Mouse (Mus musculus) forebrain, embryonic 11.5 days (tissue): Measurements from ENCODE around the gene Selenok. TPM values are rescaled to one million over a fixed set of nuclear protein-coding genes. Genes with fewer than 3 reads are reported as not detected.

Experiments
- ATAC-seq: fragments of 200-750 bp; cut with Nextera tagmentation; replicated peaks from 2 replicates; pipeline ENCODE4 v1.8.0; 2017; ENCODE audit warnings: moderate TSS enrichment; ENCODE audit not compliant: low FRiP score
- DNase-seq: peaks from one replicate; pipeline ENCODE4 v3.0.0-alpha.2; 2017; ENCODE audit warnings: low spot score
- H3K27ac ChIP-seq: fragments of 300-500 bp; sonication (generic); 2 replicates; pipeline ENCODE4 v1.5.1; 2014; ENCODE audit warnings: low read depth, low read length
- H3K27me3 ChIP-seq: fragments of 300-500 bp; sonication (generic); 2 replicates; pipeline ENCODE4 v1.6.1; 2014; ENCODE audit warnings: mild to moderate bottlenecking, low read length, mixed read lengths; ENCODE audit not compliant: control insufficient read depth, insufficient read depth
- H3K36me3 ChIP-seq: fragments of 300-500 bp; sonication (generic); 2 replicates; pipeline ENCODE4 v1.6.1; 2014; ENCODE audit warnings: mild to moderate bottlenecking, low read length, moderate library complexity, mixed read lengths; ENCODE audit not compliant: control insufficient read depth, insufficient read depth
- H3K4me1 ChIP-seq: fragments of 300-500 bp; sonication (generic); replicated peaks from 2 replicates; pipeline ENCODE4 v1.6.1; 2014; ENCODE audit warnings: low read length, mixed read lengths; ENCODE audit not compliant: control insufficient read depth, insufficient read depth
- H3K4me2 ChIP-seq: fragments of 300-500 bp; sonication (generic); 2 replicates; pipeline ENCODE4 v1.6.1; 2014; ENCODE audit warnings: low read depth, mild to moderate bottlenecking, low read length, moderate library complexity, mixed read lengths; ENCODE audit not compliant: severe bottlenecking
- H3K4me3 ChIP-seq: fragments of 300-500 bp; sonication (generic); 2 replicates; pipeline ENCODE4 v1.5.1; 2014; ENCODE audit warnings: low read depth, low read length
- H3K9ac ChIP-seq: fragments of 300-500 bp; sonication (generic); 2 replicates; pipeline ENCODE4 v1.6.1; 2014; ENCODE audit warnings: low read length
- H3K9me3 ChIP-seq: fragments of 300-500 bp; sonication (generic); 2 replicates; pipeline ENCODE4 v1.6.1; 2016; ENCODE audit warnings: low read length, mixed read lengths; ENCODE audit not compliant: control insufficient read depth
- WGBS: fragments of 180-500 bp; shearing (Covaris S2); extraction: QIAGEN DNeasy Blood & Tissue Kit; methylation state at CpG from one replicate; pipeline ENCODE4 v1.1.7; 2014; 5-methylcytosine and 5-hydroxymethylcytosine counted together
- polyA plus RNA-seq: library from polyadenylated mRNA; unstranded; fragments of >200 nt; fragmentation: Nextera tagmentation; extraction: Ambion mirVana; gene quantifications from 2 replicates; pipeline ENCODE4 v1.2.1, GENCODE M21; 2014

Gene Selenok
- polyA plus RNA-seq, 1 experiment from 2014 or later: 249 TPM

DNA sequence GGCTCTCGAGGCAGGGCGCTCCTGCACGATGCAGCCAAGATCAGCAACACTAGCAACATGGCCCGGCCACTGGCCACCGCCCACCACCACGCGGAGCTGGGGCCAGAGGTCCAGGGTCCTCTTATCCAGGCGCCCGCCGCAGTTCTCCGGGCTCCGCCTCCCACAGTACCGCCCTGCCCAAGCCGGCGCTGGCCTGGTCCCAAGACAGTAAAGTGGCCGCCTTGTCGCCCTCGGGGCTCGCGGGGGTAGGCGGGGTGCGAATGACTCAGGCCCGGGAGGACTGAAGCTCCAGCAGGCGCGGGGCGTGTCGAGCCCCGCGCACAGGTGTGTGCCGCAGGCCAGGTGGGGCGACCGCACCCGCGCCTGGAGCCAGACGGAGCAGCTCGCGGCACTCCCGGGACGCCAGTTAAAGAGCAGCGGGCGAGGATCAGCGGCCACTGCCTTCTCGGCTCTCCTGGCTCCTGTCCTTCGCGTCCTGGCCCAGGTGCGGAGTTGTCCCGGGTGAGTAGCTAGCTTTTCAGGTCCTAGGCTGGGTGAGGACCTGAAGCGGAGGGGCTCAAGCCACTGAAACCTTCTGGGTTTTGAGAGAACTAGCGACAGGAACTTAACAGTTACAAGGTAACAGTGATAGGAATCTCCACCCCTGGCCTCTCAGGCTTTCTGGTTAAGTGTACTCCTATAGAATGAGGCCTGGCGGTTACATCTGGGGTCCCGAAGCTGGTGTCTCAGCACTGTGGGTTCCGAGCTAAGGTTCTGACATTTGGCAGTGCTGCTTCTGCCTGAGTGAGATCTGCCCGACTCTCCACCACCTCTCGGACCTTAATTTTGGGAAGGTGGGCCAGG, 40.8 kb downstream of the Selenok start, which contains the start of the genes Il17rb and Chdh:
Il17rb (minus strand) TSS at position 164 of the 843 bp plus-strand sequence.
Chdh (plus strand) TSS at position 291 of the 843 bp plus-strand sequence.
- no peak; the same call in 1 of the 2 replicates for ATAC-seq
- 9% methylated on average over 54 of the region's 54 CpGs for WGBS
- Histone ChIP-seq H3K36me3 (no peaks in the 10 kb centered on the region), H3K4me1 (0 out of 2 replicates have a peak, but pooled peaks cover 2% of the 10 kb centered on the region), H3K27ac (no peak within 1 kb of the TSS), H3K27me3 (peaks cover 8% of the 10 kb centered on the region; the same call in 1 of the 2 replicates), H3K9ac (peak within 1 kb of the TSS; percentile 37), H3K4me3 (peak within 1 kb of the TSS; percentile 38), H3K4me2 (peak within 1 kb of the TSS; percentile 79), H3K9me3 (no peaks in the 10 kb centered on the region)
- peak; percentile 65 for DNase-seq

DNA sequence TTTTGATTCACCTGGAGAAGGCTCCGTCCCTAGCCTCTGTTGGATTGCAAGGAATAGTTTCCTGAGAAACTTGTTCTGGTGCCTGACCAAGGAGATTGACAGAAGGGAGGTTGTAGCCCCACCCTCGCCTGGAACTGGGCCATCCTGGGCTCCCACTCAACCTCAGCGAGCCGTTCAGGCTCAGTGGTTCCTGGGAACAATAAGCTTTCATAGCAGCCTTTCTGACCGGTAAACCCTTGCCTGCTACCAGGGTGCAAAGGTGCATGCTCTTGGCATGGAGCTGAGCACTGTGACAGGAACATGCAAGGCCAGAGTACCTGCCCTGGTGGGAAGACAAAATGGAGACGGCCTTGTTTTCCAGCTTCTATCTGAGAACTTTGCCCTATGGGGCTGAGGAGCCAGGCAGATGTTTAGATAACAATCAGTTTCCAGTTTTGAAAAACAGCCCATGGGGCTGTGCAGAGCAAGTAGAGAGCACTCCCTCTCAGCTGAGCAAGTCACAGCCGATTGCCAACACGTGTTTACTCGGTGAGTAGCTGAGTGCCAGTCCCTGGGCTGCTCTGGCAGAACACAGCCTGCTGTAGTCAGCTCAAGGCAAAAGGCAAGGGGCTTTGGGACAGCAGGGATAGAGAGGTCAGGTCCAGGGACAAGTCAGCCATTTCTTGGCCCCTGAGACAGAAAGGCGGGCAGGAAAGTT, 41.9 kb downstream of the Selenok start:
- peaks cover 8% of the 10 kb centered on the region; the same call in 1 of the 2 replicates for H3K27me3 ChIP-seq

DNA sequence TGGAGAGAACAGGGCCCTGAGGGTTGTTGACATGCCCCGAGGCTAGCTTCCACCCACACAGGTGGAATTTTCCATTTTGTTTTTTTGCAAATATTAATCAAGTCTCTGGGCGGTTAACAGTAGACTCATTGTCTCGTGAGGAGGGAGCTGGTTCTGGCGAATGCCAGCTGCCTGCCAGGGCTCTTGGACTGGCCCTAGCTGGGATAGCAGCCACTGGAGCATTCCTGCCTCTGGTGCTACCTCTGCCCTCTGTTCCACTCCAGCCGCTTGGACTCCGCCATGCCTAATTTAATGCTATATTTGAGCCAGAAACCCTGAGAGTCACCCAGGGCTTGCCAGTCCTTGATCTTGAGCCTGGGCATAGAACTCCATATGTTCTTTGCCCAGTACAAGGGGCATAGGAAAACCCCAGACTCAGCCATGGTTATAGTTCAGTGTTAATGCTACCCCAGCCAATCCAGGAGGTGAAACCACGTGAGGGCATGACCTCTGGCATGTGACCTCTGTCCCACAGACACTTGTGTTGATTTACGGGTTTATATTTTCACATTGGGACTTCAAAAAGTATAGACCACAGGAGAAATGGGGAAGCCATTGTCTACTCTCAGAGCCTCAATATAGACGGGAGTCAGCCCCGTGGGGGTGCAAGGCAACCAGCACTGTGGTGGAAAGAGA, 43.9 kb downstream of the Selenok start:
- ATAC-seq: no peak
- Histone ChIP-seq H3K27me3 (peaks cover 8% of the 10 kb centered on the region; the same call in 1 of the 2 replicates), H3K4me3 (no peak overlapping the region), H3K36me3 (no peaks in the 10 kb centered on the region), H3K4me1 (0 out of 2 replicates have a peak, but pooled peaks cover 2% of the 10 kb centered on the region), H3K27ac (no peak overlapping the region), H3K4me2 (no peak overlapping the region), H3K9ac (no peak overlapping the region), H3K9me3 (no peaks in the 10 kb centered on the region)
- DNase-seq: no peak
- 88% methylated on average over 10 of the region's 10 CpGs for WGBS

More for the DNA sequence above, 41.9 kb downstream of the Selenok start:
- no peak overlapping the region for H3K27ac ChIP-seq
- 0 out of 2 replicates have a peak, but pooled peaks cover 2% of the 10 kb centered on the region for H3K4me1 ChIP-seq
- no peak overlapping the region for H3K9ac ChIP-seq
- 84% methylated on average over 10 of the region's 10 CpGs for WGBS
- H3K4me3 ChIP-seq: no peak overlapping the region
- DNase-seq: no peak
- H3K36me3 ChIP-seq: no peaks in the 10 kb centered on the region
- H3K9me3 ChIP-seq: no peaks in the 10 kb centered on the region
- ATAC-seq: no peak
- H3K4me2 ChIP-seq: no peak overlapping the region

DNA sequence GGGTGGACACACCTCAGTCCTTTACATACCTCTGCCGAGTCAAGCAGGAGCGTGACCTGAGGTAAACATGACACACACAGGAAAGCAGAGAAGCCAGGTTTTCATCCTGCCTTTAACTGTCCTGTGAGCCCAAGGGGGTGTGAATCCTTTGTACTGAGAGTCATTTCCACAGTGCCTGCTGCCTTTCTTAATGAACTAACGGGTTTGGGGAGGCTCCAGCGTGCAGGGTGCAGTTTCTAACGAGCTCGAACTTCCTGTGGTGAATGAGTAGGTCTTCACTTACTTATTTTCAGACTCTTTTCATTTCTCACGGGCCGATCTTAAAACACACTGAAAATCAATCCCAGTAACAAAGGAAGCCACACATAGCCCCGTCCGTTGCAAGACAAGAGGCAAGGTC, 46.4 kb downstream of the Selenok start:
- Histone ChIP-seq H3K4me1 (no peaks in the 10 kb centered on the region), H3K4me2 (no peak overlapping the region), H3K4me3 (no peak overlapping the region), H3K9ac (no peak overlapping the region; the same call in 1 of the 2 replicates), H3K9me3 (no peaks in the 10 kb centered on the region), H3K27ac (no peak overlapping the region), H3K36me3 (no peaks in the 10 kb centered on the region), H3K27me3 (no peaks in the 10 kb centered on the region)
- DNase-seq (no peak), ATAC-seq (no peak)
- 40% methylated on average over 10 of the region's 10 CpGs for WGBS

DNA sequence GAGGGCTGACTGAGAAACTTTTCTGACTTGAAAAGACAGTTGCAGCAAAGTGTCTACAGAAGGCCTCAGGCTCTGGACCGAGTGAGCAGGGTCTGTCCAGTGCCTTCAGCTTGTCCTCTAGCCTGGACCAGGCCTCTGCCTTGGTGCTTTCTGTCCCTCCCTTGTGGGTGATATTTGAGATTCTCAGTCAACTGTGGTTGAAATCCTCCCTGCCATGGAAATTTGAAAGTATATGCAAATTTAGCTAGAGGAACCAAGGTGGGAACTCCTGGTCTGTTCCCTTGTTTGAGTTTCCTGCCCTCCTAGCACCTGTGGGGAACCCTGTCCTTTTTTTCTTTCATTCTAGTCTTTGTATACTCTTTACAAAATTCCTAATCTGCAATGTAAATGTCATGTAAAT, 46.9 kb downstream of the Selenok start:
- no peak overlapping the region for H3K4me3 ChIP-seq
- no peak for DNase-seq
- H3K9me3 ChIP-seq: no peaks in the 10 kb centered on the region
- H3K27me3 ChIP-seq: no peaks in the 10 kb centered on the region
- H3K4me2 ChIP-seq: no peak overlapping the region
- no peak overlapping the region for H3K27ac ChIP-seq
- ATAC-seq: no peak
- H3K9ac ChIP-seq: no peak overlapping the region; the same call in 1 of the 2 replicates
- no peaks in the 10 kb centered on the region for H3K36me3 ChIP-seq
- WGBS: 62% methylated on average over 1 of the region's 1 CpGs
- no peaks in the 10 kb centered on the region for H3K4me1 ChIP-seq

DNA sequence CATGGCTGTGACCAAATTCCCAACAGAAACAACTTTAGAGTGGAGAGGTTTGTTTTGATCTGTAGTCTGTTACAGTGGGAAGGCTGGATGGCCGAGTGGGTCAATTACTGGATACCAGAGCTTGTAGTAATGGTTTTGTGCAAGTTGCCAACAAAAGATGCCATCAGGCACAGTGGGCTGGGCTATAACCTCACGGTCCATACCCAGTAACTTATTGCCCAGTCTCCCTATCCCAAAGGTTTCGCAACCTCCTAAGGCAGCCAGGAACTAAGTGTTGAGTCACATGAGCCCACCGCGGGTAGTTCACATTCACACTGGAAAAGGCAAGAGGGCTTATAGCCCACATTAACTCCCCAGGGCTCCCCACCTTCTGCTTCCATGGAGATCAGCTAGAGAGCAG, 48.6 kb downstream of the Selenok start:
- H3K4me2 ChIP-seq: no peak overlapping the region
- ATAC-seq (no peak), DNase-seq (no peak)
- H3K36me3 ChIP-seq: no peaks in the 10 kb centered on the region
- H3K4me1 ChIP-seq: no peaks in the 10 kb centered on the region
- 93% methylated on average over 5 of the region's 5 CpGs for WGBS
- no peak overlapping the region for H3K27ac ChIP-seq
- no peak overlapping the region for H3K9ac ChIP-seq
- no peaks in the 10 kb centered on the region for H3K27me3 ChIP-seq
- H3K4me3 ChIP-seq: no peak overlapping the region
- no peaks in the 10 kb centered on the region for H3K9me3 ChIP-seq

DNA sequence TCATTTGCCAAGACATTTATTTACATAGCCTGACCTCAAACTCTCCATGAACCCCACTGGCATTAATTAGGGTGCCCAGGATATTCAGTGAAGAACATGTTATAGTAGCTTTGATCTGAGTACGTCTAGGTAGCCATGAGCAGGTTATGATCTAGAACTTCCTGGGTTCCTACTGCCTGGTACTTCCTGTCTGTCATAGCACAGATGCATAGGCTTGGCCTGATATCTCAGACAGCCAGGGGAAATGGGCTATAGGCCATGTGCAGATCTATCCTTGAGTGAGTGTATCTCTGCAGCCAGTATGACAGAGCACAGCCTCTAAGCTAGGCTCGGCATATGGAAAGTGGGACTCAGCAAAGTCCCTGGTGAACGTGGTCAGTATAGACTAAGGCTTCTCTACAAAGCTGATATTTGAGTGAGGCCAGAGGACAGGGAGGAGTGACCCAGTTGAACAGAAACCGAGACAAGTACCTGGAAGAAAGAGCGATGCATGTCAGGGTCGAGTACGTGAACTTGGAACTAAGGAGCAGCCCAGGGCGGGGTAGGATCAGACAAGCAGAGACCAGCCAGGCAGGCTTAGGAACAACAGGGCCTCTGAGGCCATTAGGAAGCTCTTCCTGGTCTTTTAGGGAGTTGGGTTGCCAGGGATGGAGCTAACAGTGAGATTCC, 49.8 kb downstream of the Selenok start:
- H3K4me3 ChIP-seq: no peak overlapping the region
- H3K4me1 ChIP-seq: no peaks in the 10 kb centered on the region
- no peak overlapping the region for H3K4me2 ChIP-seq
- DNase-seq: no peak
- ATAC-seq: no peak
- H3K9me3 ChIP-seq: no peaks in the 10 kb centered on the region
- H3K27me3 ChIP-seq: no peaks in the 10 kb centered on the region
- H3K9ac ChIP-seq: no peak overlapping the region
- 88% methylated on average over 8 of the region's 8 CpGs for WGBS
- no peaks in the 10 kb centered on the region for H3K36me3 ChIP-seq
- no peak overlapping the region for H3K27ac ChIP-seq

DNA sequence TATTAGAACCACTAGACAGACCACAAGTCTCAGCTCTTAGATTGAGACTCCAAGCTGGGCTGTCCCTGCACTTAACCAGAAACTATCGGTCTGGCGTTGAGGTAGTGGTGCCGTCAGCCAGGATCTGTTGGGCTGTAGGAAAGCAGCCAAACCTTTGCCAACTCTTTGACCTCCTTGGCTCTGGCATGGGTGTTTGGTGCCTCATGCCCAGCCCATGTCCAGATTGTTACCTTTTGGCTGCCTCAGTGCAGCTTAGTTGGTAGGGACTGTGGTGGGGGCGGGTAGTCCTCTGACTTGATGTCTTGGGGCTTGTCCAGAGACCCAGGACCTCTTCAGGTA, 50.3 kb downstream of the Selenok start:
- Histone ChIP-seq H3K4me3 (no peak overlapping the region), H3K4me2 (no peak overlapping the region), H3K27ac (no peak overlapping the region), H3K27me3 (no peaks in the 10 kb centered on the region), H3K9ac (no peak overlapping the region), H3K36me3 (no peaks in the 10 kb centered on the region), H3K4me1 (no peaks in the 10 kb centered on the region), H3K9me3 (no peaks in the 10 kb centered on the region)
- DNase-seq (no peak), ATAC-seq (no peak)
- 86% methylated on average over 4 of the region's 4 CpGs for WGBS
